Mouse (Mus musculus) retina, adult 2 months (tissue): Measurements from ENCODE around the gene Fam219b.

Experiments
- DNase-seq: peaks from one replicate; pipeline ENCODE4 v3.0.0-alpha.2; 2012; ENCODE audit warnings: low read depth, low spot score

Fam219b gene

GRCm38 (mm10) chr9:57524439-57524838, 12.9 kb upstream of the Fam219b start:
- DNase-seq: no peak

GRCm38 (mm10) chr9:57525516-57525915, 11.8 kb upstream of the Fam219b start:
- no peak for DNase-seq

- DNase-seq: no peak
Measured at GRCm38 (mm10) chr9:57526435-57526834, 10.9 kb upstream of the Fam219b start.

GRCm38 (mm10) chr9:57531946-57532345, 5.4 kb upstream of the Fam219b start:
- no peak for DNase-seq

- DNase-seq: no peak
Measured at GRCm38 (mm10) chr9:57536362-57536761, 966 bp upstream of the Fam219b start.

- no peak for DNase-seq
Measured at GRCm38 (mm10) chr9:57537728-57538181, 427 bp downstream of the Fam219b start.

- no peak for DNase-seq
Measured at GRCm38 (mm10) chr9:57539550-57539949, 2.2 kb downstream of the Fam219b start.

- no peak for DNase-seq
Measured at GRCm38 (mm10) chr9:57541312-57541711, 4.0 kb downstream of the Fam219b start.

- DNase-seq: no peak
Measured at GRCm38 (mm10) chr9:57543951-57544350, 6.6 kb downstream of the Fam219b start.

GRCm38 (mm10) chr9:57547287-57547686, 10.0 kb downstream of the Fam219b start:
- no peak for DNase-seq

GRCm38 (mm10) chr9:57547869-57548268, 10.5 kb downstream of the Fam219b start:
- no peak for DNase-seq

GRCm38 (mm10) chr9:57549186-57549585, 11.9 kb downstream of the Fam219b start:
- DNase-seq: no peak

GRCm38 (mm10) chr9:57550126-57550862, 13.0 kb downstream of the Fam219b start:
- no peak for DNase-seq

- peak; percentile 43 for DNase-seq
Measured at GRCm38 (mm10) chr9:57552139-57552887, 15.0 kb downstream of the Fam219b start, which contains the start of gene Mpi. TSS of gene Mpi (minus strand) at chr9:57552763.

- no peak for DNase-seq
Measured at GRCm38 (mm10) chr9:57553119-57553518, 15.8 kb downstream of the Fam219b start.

- no peak for DNase-seq
Measured at GRCm38 (mm10) chr9:57554753-57555152, 17.4 kb downstream of the Fam219b start.

GRCm38 (mm10) chr9:57557215-57557614, 19.9 kb downstream of the Fam219b start:
- DNase-seq: no peak

- DNase-seq: no peak
Measured at GRCm38 (mm10) chr9:57558625-57559024, 21.3 kb downstream of the Fam219b start.

GRCm38 (mm10) chr9:57559568-57559967, 22.2 kb downstream of the Fam219b start:
- no peak for DNase-seq

GRCm38 (mm10) chr9:57560263-57560662, 22.9 kb downstream of the Fam219b start:
- DNase-seq: no peak

GRCm38 (mm10) chr9:57560861-57561710, 23.8 kb downstream of the Fam219b start, which contains the start of gene Scamp2:
TSS of gene Scamp2 (plus strand) at chr9:57560943.
- DNase-seq: peak; percentile 85

- no peak for DNase-seq
Measured at GRCm38 (mm10) chr9:57561711-57562099, 24.4 kb downstream of the Fam219b start.
